Mouse (Mus musculus) ES-E14 (cell line): ENCODE measurements at regions not wholly inside any gene's neighbourhood (a gene's known extent, or its start where the extent isn't known, plus 50 kb on each side); places are given as distances from the start of the nearest gene placed in this dataset.

Experiments
- DNase-seq: peaks from one replicate; pipeline ENCODE4 v3.0.0-alpha.2; 2013; ENCODE audit warnings: low read depth, low spot score
- H3K27ac ChIP-seq: 2 replicates; pipeline ENCODE4 v1.5.1; 2012; ENCODE audit warnings: low read depth, mild to moderate bottlenecking, low read length, moderate library complexity, mixed read lengths; ENCODE audit not compliant: poor library complexity, insufficient read depth, severe bottlenecking
- H3K36me3 ChIP-seq: 2 replicates; pipeline ENCODE4 v1.6.1; 2012; ENCODE audit warnings: mild to moderate bottlenecking, low read length, moderate library complexity, mixed read lengths; ENCODE audit not compliant: control insufficient read depth, poor library complexity, insufficient read depth, severe bottlenecking
- H3K4me1 ChIP-seq, 2 experiments: fragments of 150-350 bp in 1 of 2; sonication (generic) in 1 of 2; 2 replicates each; pipeline ENCODE4 v1.6.1; 2012; ENCODE audit warnings: low read length in 2 of 2, mild to moderate bottlenecking in 1 of 2, mixed read lengths in 1 of 2; ENCODE audit not compliant: control insufficient read depth in 2 of 2, insufficient read depth in 2 of 2, poor library complexity in 1 of 2
- H3K4me3 ChIP-seq, 2 experiments: fragments of 150-350 bp in 1 of 2; sonication (generic) in 1 of 2; 2 replicates each; pipeline ENCODE4 v1.5.1; 2012; ENCODE audit warnings: low read length in 2 of 2, low read depth in 1 of 2, mild to moderate bottlenecking in 1 of 2, mixed read lengths in 1 of 2; ENCODE audit not compliant: insufficient read depth in 1 of 2, poor library complexity in 1 of 2, severe bottlenecking in 1 of 2
- H3K9ac ChIP-seq: 2 replicates; pipeline ENCODE4 v1.6.1; 2012; ENCODE audit warnings: low read depth, mild to moderate bottlenecking, low read length, mixed read lengths; ENCODE audit not compliant: poor library complexity, insufficient read depth, severe bottlenecking
- H3K9me3 ChIP-seq: fragments of 150-350 bp; sonication (generic); 2 replicates; pipeline ENCODE4 v1.6.1; 2012; ENCODE audit warnings: low read depth, mild to moderate bottlenecking, low read length; ENCODE audit not compliant: control insufficient read depth, insufficient read depth
- CHD2 ChIP-seq: IDR thresholded peaks from 2 replicates; pipeline ENCODE4 v1.6.1; 2014; ENCODE audit warnings: mild to moderate bottlenecking, low read depth, low read length, inconsistent platforms
- HCFC1 ChIP-seq: IDR thresholded peaks from 2 replicates; pipeline ENCODE4 v1.6.1; 2012; ENCODE audit warnings: low read length, inconsistent platforms, borderline replicate concordance; ENCODE audit not compliant: insufficient read depth
- MAFK ChIP-seq: IDR thresholded peaks from 2 replicates; pipeline ENCODE4 v1.6.1; 2014; ENCODE audit warnings: mild to moderate bottlenecking, low read depth, low read length, inconsistent platforms; ENCODE audit not compliant: insufficient read depth
- ZC3H11A ChIP-seq: IDR thresholded peaks from 2 replicates; pipeline ENCODE4 v1.6.1; 2012; ENCODE audit warnings: low read depth, mild to moderate bottlenecking, inconsistent platforms, low read length, borderline replicate concordance
- ZNF384 ChIP-seq: IDR thresholded peaks from 2 replicates; pipeline ENCODE4 v1.6.1; 2012; ENCODE audit warnings: low read depth, low read length, inconsistent platforms
- in situ Hi-C, 2 experiments: fragments of 600-800 bp; cut with MboI; formaldehyde crosslinking; loops; one replicate each; pipeline ENCODE4 v1.15.1; 2025; ENCODE audit warnings: low sequenced_read_pairs in 2 of 2, inconsistent platforms in 1 of 2; ENCODE audit not compliant: unreplicated experiment in 2 of 2

DNA sequence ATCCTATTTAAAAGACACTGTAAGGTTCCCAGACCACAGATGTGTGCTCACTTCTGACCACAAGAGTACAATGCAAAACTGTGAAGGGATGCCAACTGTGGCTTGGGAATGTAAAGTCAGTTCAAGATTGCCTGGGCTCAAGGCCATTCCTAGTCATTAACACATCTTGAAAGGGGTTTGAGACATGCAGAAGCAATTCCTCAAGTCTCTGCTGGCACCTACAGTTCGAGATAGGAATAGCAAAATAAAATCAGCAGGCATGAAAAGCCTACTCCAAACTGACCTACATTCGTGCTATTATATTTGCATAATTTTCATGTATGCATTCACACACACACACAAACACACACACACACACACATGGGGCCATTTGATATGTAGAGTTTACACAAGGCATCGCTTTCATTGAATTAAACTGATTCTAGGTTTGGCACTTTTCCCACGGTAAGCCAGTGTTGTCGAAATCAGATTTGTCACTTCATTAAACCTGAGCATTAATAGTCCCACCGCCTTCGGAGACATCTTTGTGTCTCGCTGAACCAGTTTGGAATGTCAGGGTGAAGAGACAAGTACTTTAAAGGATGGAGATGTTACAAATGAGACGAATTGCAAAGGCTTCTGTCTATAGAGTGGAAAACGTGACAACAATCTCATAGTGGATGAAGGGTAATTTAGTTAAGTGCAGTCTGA, 520.9 kb upstream of the Jmjd1c start:
- no peak for DNase-seq
- no peak overlapping the region for H3K27ac ChIP-seq
- in situ Hi-C loops: no loop called here
- no peak for TF ChIP-seq MAFK
- TF ChIP-seq HCFC1: no peak
- TF ChIP-seq ZNF384: no peak
- TF ChIP-seq CHD2: no peak
- TF ChIP-seq ZC3H11A: no peak; the same call in 1 of the 2 replicates
- no peak overlapping the region for H3K4me3 ChIP-seq
- H3K4me1 ChIP-seq: no peaks in the 10 kb centered on the region
- H3K9me3 ChIP-seq: no peaks in the 10 kb centered on the region
- no peak overlapping the region for H3K9ac ChIP-seq
- H3K36me3 ChIP-seq: no peaks in the 10 kb centered on the region

DNA sequence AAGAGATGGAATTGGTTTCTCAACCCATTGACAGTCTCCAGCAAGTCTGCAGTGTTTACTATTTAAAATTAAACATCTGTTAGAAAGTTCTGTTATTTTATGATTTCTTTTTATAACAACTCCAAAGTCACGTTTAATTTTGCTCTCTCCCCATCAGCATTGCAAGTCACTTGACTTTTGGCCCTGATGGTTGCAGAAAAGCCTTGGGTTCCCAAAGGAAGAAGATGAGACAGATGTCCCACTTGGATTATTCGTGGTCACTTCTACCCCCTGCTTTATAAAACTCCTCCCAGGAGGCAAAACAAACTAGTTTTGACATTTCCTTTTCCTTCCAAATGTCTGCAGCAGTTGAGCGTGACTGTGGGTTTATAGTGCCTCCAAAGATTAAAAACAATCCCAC, 502.9 kb upstream of the Jmjd1c start:
- Histone ChIP-seq H3K36me3 (no peaks in the 10 kb centered on the region), H3K9ac (no peak overlapping the region), H3K9me3 (no peaks in the 10 kb centered on the region), H3K4me3 (no peak overlapping the region), H3K27ac (no peak overlapping the region), H3K4me1 (no peaks in the 10 kb centered on the region)
- TF ChIP-seq CHD2 (no peak), HCFC1 (no peak), ZC3H11A (no peak), ZNF384 (no peak), MAFK (no peak)
- in situ Hi-C loops: no loop called here
- DNase-seq: no peak

DNA sequence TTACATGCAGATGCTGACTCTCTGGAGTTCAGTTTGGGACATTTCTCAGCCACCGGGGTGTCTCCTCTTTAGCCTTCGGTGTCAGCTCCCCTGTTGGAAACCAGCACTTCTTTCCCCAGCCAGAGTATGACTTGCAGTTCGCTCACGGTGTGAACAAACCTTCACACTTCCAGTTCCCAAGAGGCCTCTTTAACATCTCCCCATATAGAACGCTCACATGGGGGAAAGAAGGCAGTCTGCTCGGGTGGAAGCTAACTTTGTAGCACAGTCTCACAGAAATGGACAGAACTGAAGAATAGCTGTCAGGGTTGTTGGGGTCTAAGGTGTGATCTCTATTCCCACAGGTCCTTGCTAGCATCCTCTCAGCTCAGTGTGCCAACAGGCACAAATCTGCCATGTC, 502.4 kb upstream of the Jmjd1c start:
- H3K9me3 ChIP-seq: no peaks in the 10 kb centered on the region
- no peak for DNase-seq
- H3K27ac ChIP-seq: no peak overlapping the region
- no peaks in the 10 kb centered on the region for H3K36me3 ChIP-seq
- H3K4me3 ChIP-seq: no peak overlapping the region
- H3K4me1 ChIP-seq: no peaks in the 10 kb centered on the region
- no peak for TF ChIP-seq MAFK
- no peak for TF ChIP-seq CHD2
- no peak for TF ChIP-seq ZC3H11A
- TF ChIP-seq ZNF384: no peak
- TF ChIP-seq HCFC1: no peak
- in situ Hi-C loops: no loop called here
- H3K9ac ChIP-seq: no peak overlapping the region

DNA sequence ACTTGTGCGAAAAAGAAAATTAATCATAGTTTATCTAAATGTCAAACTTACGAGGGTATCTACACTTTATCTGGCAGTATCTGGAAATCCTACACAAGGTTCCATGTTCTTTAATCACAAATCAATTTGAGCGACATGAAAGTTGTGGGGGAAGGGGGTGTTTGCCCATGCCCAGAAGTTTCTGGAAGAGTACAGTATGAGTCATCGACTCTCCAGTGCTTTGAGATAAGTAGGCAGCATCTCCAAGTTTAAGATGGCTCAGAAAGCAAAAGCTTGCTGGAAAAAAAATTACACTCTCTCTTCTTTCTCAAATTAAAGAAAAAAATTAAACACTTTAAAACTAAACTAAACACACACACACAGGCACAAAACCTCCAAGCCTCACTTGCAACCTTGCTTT, 498.0 kb upstream of the Jmjd1c start:
- Histone ChIP-seq H3K9ac (no peak overlapping the region), H3K4me3 (no peak overlapping the region), H3K27ac (no peak overlapping the region), H3K36me3 (no peaks in the 10 kb centered on the region), H3K9me3 (no peaks in the 10 kb centered on the region), H3K4me1 (no peaks in the 10 kb centered on the region)
- TF ChIP-seq ZC3H11A (no peak), ZNF384 (no peak), MAFK (no peak), CHD2 (no peak), HCFC1 (no peak)
- no peak for DNase-seq
- in situ Hi-C loops: no loop called here
